Comparison of ENCODE assay signal across 7 mouse cellular contexts in genomic region chr13:78200407-78200806, GRCm38 (mm10). TPM values are rescaled to one million over a fixed set of nuclear protein-coding genes. Genes with fewer than 3 reads are reported as not detected.
A peak's percentile ranks its signal among the peaks of the same experiment; 100 is the strongest.
DNase-seq lines count a peak whose midpoint lies in the region; ATAC-seq and TF ChIP-seq lines count a peak whose summit lies in the region.

No protein-coding gene starts in this region.

- H3K9ac ChIP-seq in ES-Bruce4 (ENCODE audit: low read depth, poor library complexity, severe bottlenecking) = no peak overlapping the region
- no peak overlapping the region; the same call in 1 of the 2 replicates for H3K9ac ChIP-seq in heart, embryonic 16.5 days (ENCODE audit: low read length)
- H3K9ac ChIP-seq in limb, embryonic 15.5 days = no peak overlapping the region
- peak overlapping the region; percentile 28; the same call in 1 of the 2 replicates for H3K9ac ChIP-seq in neural tube, embryonic 14.5 days (replicated peaks; ENCODE audit: low read depth, low read length)

- TF ChIP-seq POLR2A in ES-Bruce4 (IDR thresholded peaks at IDR 0.05; ENCODE audit: insufficient read depth, low read length) = no peak

- ATAC-seq in heart, embryonic 16.5 days (replicated peaks; ENCODE audit: extremely low read depth, insufficient read depth, low FRiP score) = peak; percentile 4; the same call in 1 of the 2 replicates
- ATAC-seq in limb, embryonic 15.5 days (ENCODE audit: insufficient number of reproducible peaks, low FRiP score, low TSS enrichment, low read depth) = no peak
- peak; percentile 57 for ATAC-seq in neural tube, embryonic 14.5 days (ENCODE audit: low read depth)

- 0 out of 2 replicates have a peak overlapping the region, but pooled peaks have one; percentile 35 for H3K4me3 ChIP-seq in ES-Bruce4 (ENCODE audit: low read depth, low read length)
- peak overlapping the region; percentile 44 for H3K4me3 ChIP-seq in heart, embryonic 16.5 days (ENCODE audit: low read length)
- peak overlapping the region; percentile 18 for H3K4me3 ChIP-seq in limb, embryonic 15.5 days
- H3K4me3 ChIP-seq in neural tube, embryonic 14.5 days (ENCODE audit: low read depth, low read length) = peak overlapping the region; percentile 91

- 2% methylated on average over 8 of the region's 9 CpGs for WGBS in heart, embryonic 16.5 days
- 1% methylated on average over 9 of the region's 9 CpGs for WGBS in limb, embryonic 15.5 days
- WGBS in neural tube, embryonic 14.5 days = 2% methylated on average over 9 of the region's 9 CpGs

- no peaks in the 10 kb centered on the region for H3K4me1 ChIP-seq in ES-Bruce4 (ENCODE audit: control insufficient read depth, insufficient read depth, low read length)
- H3K4me1 ChIP-seq in heart, embryonic 16.5 days (ENCODE audit: control insufficient read depth, insufficient read depth, low read length) = peaks cover 8% of the 10 kb centered on the region
- H3K4me1 ChIP-seq in limb, embryonic 15.5 days = peaks cover 43% of the 10 kb centered on the region
- peaks cover 9% of the 10 kb centered on the region; the same call in 1 of the 2 replicates for H3K4me1 ChIP-seq in neural tube, embryonic 14.5 days (ENCODE audit: control insufficient read depth, insufficient read depth, low read length)

- peak overlapping the region; percentile 99 for H3K4me2 ChIP-seq in heart, embryonic 16.5 days (ENCODE audit: low read depth, low read length)
- peak overlapping the region; percentile 25 for H3K4me2 ChIP-seq in limb, embryonic 15.5 days
- H3K4me2 ChIP-seq in neural tube, embryonic 14.5 days (ENCODE audit: low read depth, low read length) = peak overlapping the region; percentile 84

- peak; percentile 66 for DNase-seq in 3134 (ENCODE audit: extremely low read depth, insufficient read length, low spot score)
- DNase-seq in cerebellum, postnatal 10 days = peak; percentile 93 to 94
- no peak for DNase-seq in thymus, postnatal 36 days

- H3K27me3 ChIP-seq in ES-Bruce4 (ENCODE audit: control insufficient read depth, insufficient read depth, low read length, poor library complexity, severe bottlenecking) = peaks cover 37% of the 10 kb centered on the region
- H3K27me3 ChIP-seq in heart, embryonic 16.5 days (ENCODE audit: control insufficient read depth, insufficient read depth, low read length) = peaks cover 25% of the 10 kb centered on the region
- peaks cover 81% of the 10 kb centered on the region for H3K27me3 ChIP-seq in limb, embryonic 15.5 days
- no peaks in the 10 kb centered on the region for H3K27me3 ChIP-seq in neural tube, embryonic 14.5 days (ENCODE audit: control insufficient read depth, insufficient read depth, low read length)

- no peak overlapping the region for H3K27ac ChIP-seq in ES-Bruce4 (ENCODE audit: insufficient read depth, low read length)
- H3K27ac ChIP-seq in heart, embryonic 16.5 days (ENCODE audit: low read length) = no peak overlapping the region; the same call in 1 of the 2 replicates
- H3K27ac ChIP-seq in limb, embryonic 15.5 days = no peak overlapping the region
- peak overlapping the region; percentile 70; the same call in 1 of the 2 replicates for H3K27ac ChIP-seq in neural tube, embryonic 14.5 days (ENCODE audit: low read depth, low read length)

- TF ChIP-seq EP300 in ES-Bruce4 (IDR thresholded peaks at IDR 0.05; ENCODE audit: insufficient read depth, low read depth, low read length) = no peak

- H3K9me3 ChIP-seq in ES-Bruce4 (replicated peaks; ENCODE audit: control insufficient read depth, insufficient read depth, low read length, poor library complexity, severe bottlenecking) = no peaks in the 10 kb centered on the region
- no peaks in the 10 kb centered on the region for H3K9me3 ChIP-seq in heart, embryonic 16.5 days (replicated peaks; ENCODE audit: control insufficient read depth, low read length)
- H3K9me3 ChIP-seq in limb, embryonic 15.5 days = no peaks in the 10 kb centered on the region
- no peaks in the 10 kb centered on the region for H3K9me3 ChIP-seq in neural tube, embryonic 14.5 days (ENCODE audit: control insufficient read depth, low read length)

- TF ChIP-seq CTCF in ES-Bruce4 (IDR thresholded peaks at IDR 0.05; ENCODE audit: low read depth, low read length) = no peak

- no peaks in the 10 kb centered on the region for H3K36me3 ChIP-seq in ES-Bruce4 (ENCODE audit: control insufficient read depth, insufficient read depth, low read length, poor library complexity, severe bottlenecking)
- no peaks in the 10 kb centered on the region for H3K36me3 ChIP-seq in heart, embryonic 16.5 days (ENCODE audit: control insufficient read depth, insufficient read depth)
- no peaks in the 10 kb centered on the region for H3K36me3 ChIP-seq in limb, embryonic 15.5 days
- H3K36me3 ChIP-seq in neural tube, embryonic 14.5 days (ENCODE audit: control insufficient read depth, insufficient read depth, low read length) = no peaks in the 10 kb centered on the region

RNA-seq across cellular contexts. Expression of gene Nr2f1, which starts 0.8 kb away (rescaled TPM):
- polyA plus RNA-seq in ES-Bruce4 (2011; ENCODE audit: insufficient read depth, insufficient read length, low read depth, missing spikeins) = not detected in 2 replicates
- polyA plus RNA-seq in heart, embryonic 16.5 days (2015; fragmentation: Nextera tagmentation; extraction: Ambion mirVana) = 2.3 and 2.8 TPM in 2 replicates
- 1.3 and 1.9 TPM in 2 replicates for polyA plus RNA-seq in limb, embryonic 15.5 days (2015; fragmentation: Nextera tagmentation; extraction: Ambion mirVana)
- polyA plus RNA-seq in neural tube, embryonic 14.5 days (2014; fragmentation: Nextera tagmentation; extraction: Ambion mirVana) = 48.6 and 50.3 TPM in 2 replicates

Comparison
In these comparisons a context has a peak if more than half of its experiments do, and no peak if none do; other contexts are left out.
1. DNase-seq: peak in 3134 (single experiment) and cerebellum, postnatal 10 days (2 of 2); none in thymus, postnatal 36 days (0 of 2).
2. H3K4me3 ChIP-seq: peak in every context shown above with its lines; median percentile 91 in neural tube, embryonic 14.5 days; 44 in heart, embryonic 16.5 days; 35 in ES-Bruce4; 18 in limb, embryonic 15.5 days.
3. H3K4me2 ChIP-seq: peak in every context shown above with its lines; median percentile 99 in heart, embryonic 16.5 days; 84 in neural tube, embryonic 14.5 days; 25 in limb, embryonic 15.5 days.
4. RNA of gene Nr2f1, which starts 0.8 kb away (polyA plus RNA-seq): 48.6 to 50.3 TPM in neural tube, embryonic 14.5 days; 2.3 to 2.8 TPM in heart, embryonic 16.5 days, 1.3 to 1.9 TPM in limb, embryonic 15.5 days and not detected in ES-Bruce4; every median in the first group is over 10 times any median in the second.